Mouse (Mus musculus) myocyte (in vitro differentiated cells): Measurements from ENCODE around the gene Tmprss13.

Source experiments
- E2F4 ChIP-seq: IDR thresholded peaks from one replicate; pipeline ENCODE4 v1.6.1; 2011; ENCODE audit warnings: mild to moderate bottlenecking, control low read depth, moderate library complexity; ENCODE audit not compliant: insufficient read depth
- MAX ChIP-seq: IDR thresholded peaks from one replicate; pipeline ENCODE4 v1.6.1; 2011; ENCODE audit warnings: low read depth, mild to moderate bottlenecking, control low read depth
- MYOD1 ChIP-seq, 3 experiments: IDR thresholded peaks; one replicate each; pipeline ENCODE4 v1.6.1; 2011; ENCODE audit warnings: control low read depth in 2 of 3, low read depth in 2 of 3, mild to moderate bottlenecking in 2 of 3, moderate library complexity in 1 of 3; ENCODE audit not compliant: insufficient read length in 2 of 3, control insufficient read depth in 1 of 3
- MYOG ChIP-seq, 3 experiments: IDR thresholded peaks; one replicate each; pipeline ENCODE4 v1.6.1; 2011; ENCODE audit warnings: control low read depth in 2 of 3, low read depth in 2 of 3, mild to moderate bottlenecking in 2 of 3; ENCODE audit not compliant: insufficient read length in 2 of 3, control insufficient read depth in 1 of 3, insufficient read depth in 1 of 3
- POLR2A ChIP-seq: IDR thresholded peaks from one replicate; pipeline ENCODE4 v1.6.1; 2011; ENCODE audit warnings: low read depth, mild to moderate bottlenecking, control low read depth, moderate library complexity; ENCODE audit not compliant: insufficient read length
- SRF ChIP-seq: IDR thresholded peaks from one replicate; pipeline ENCODE4 v1.6.1; 2011; ENCODE audit warnings: low read depth; ENCODE audit not compliant: control insufficient read depth, insufficient read length
- USF1 ChIP-seq: IDR thresholded peaks from one replicate; pipeline ENCODE4 v1.6.1; 2011; ENCODE audit warnings: low read depth, mild to moderate bottlenecking, control low read depth, moderate library complexity

- no peak for TF ChIP-seq POLR2A
- no peak for TF ChIP-seq SRF
- TF ChIP-seq E2F4: no peak
- no peak for TF ChIP-seq MYOD1 (IDR thresholded peaks at IDR 0.05; ENCODE audit: control insufficient read depth in 1 of 3, insufficient read length in 2 of 3, low read depth in 2 of 3)
- no peak for TF ChIP-seq USF1
- no peak for TF ChIP-seq MAX
- TF ChIP-seq MYOG (IDR thresholded peaks at IDR 0.05; ENCODE audit: control insufficient read depth in 1 of 3, insufficient read depth in 1 of 3, insufficient read length in 2 of 3, low read depth in 2 of 3): no peak
Observed at GRCm38 (mm10) chr9:45389596-45389995, 70.7 kb downstream of the Tmprss13 start.
